In the genomic region with DNA sequence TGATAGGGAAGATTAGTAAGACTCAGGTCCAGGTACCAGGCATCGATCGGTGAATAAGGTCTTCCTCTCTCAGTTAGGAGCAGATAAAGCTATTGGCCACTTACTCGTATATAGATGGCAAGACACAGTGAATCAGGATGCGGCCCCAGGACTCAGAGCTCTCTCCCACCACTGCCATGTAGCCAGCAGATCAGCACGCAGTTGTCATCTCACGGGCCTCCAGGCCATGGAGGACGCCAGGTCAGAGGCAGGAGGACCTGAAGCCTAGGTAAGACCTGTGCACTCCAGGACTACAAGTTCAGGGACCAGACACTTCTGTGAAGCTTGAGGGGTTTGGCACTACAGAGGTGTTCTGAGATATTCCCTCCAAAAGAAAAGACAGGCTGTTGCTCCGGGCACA, we compare ENCODE assay signal across 10 mouse cellular contexts.
"Had no signal": no experiment of that assay in that cellular context is flagged by ENCODE, and none has a peak within 500 bp of the region (broad histone marks: within the 10 kb centered on the region; RNA-seq: fewer than 3 reads in every experiment).

No protein-coding gene starts in this region.

- DNase-seq: kidney, adult 9 months; kidney, postnatal 36 days; layer of hippocampus, postnatal 36 days; liver, embryonic 13.5 days; lung, adult 2 months; lung, postnatal 14 days; lung, postnatal 4 days; midbrain, embryonic 14.5 days; thymus, adult 18-20 months; thymus, postnatal 36 days had no signal
